Mouse (Mus musculus) liver, postnatal 0 days (tissue): ENCODE measurements around the gene Hvcn1.

Source experiments
- CTCF ChIP-seq: sonication (generic); IDR thresholded peaks from 2 replicates; pipeline ENCODE4 v1.5.1; 2016; ENCODE audit warnings: antibody characterized with exemption, low read depth
- EP300 ChIP-seq: IDR thresholded peaks from 2 replicates; pipeline ENCODE4 v1.6.1; 2016; ENCODE audit warnings: antibody characterized with exemption, low read depth, mild to moderate bottlenecking

DNA sequence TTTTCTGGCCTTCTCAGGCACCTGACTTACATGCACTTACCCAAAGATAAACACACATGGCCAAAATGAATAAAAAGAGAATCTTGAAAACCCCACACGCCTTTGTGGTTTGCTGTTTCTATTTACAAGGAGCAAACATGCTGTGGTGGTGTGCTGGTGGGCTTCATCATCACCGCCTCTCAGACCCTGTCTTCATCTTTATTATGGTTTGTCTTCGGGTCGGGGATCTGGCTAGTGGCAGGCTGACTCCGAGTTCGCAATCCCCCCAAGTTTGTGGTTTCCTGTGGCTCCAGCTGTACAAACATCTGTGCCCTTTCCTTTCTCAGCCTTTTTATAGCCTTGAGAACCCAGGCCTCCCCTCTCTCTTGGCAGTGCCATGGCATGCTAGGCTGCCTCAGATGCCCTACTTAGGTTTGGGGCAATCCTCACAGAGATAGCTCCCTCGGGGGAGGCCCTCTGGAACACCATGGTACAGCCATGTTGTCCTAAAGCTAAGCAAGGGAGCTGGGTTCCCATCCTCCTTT, 22.3 kb upstream of the Hvcn1 start:
- TF ChIP-seq CTCF: no peak
- TF ChIP-seq EP300: no peak
